Mouse (Mus musculus) thymus, postnatal 25 days (tissue): ENCODE measurements at regions not wholly inside any gene's neighbourhood (a gene's known extent, or its start where the extent isn't known, plus 50 kb on each side); places are given as distances from the start of the nearest gene placed in this dataset.

Experiments
- DNase-seq: peaks from one replicate; pipeline ENCODE4 v3.0.0; 2022

DNA sequence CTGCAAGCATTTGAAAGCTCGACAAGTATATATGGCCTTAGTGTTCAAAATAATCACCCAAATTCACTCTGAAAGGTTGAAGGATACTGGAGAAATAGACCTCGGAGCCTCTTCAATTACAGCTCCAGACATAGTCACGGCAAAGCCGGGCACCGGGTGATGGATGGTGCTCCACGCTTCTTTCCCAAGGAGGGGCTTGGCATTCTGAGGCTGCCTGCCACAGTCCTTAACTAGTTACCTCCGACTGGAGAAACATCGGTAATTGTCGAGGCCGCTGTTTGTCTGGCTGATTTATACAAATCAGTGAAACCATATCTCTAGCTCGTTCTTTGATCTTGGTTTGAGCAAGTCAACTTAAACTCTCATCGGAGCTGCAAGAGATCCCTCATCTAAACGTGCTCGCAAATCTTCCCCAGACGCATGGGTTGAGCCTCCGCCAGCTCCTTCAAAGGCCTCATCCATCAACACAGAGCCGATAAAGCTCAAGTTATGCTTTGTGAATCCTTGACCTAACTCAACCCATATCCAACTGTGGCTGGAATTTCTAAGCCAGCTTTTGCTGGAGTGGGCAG is 145.4 kb upstream of the Stx16 start:
- DNase-seq = no peak

DNA sequence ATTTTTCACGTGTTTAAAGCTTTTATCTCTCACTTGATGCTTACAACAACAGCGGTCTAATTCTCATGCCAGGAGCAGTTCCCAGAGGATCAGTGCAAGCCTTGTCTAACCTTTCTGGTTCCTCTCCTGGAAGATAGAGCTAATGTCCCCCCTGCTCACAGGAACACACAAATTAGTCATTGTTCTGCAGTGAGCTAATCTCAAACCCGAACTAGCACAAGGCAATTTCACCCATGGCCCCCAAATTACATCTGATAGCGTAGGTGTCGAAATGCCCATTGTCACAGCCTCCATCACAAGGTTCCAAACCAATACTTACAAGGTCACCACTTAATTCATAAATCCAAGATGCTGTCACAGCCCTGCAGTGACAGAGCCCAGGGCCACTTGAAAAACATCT is 140.4 kb upstream of the Stx16 start:
- DNase-seq = no peak

DNA sequence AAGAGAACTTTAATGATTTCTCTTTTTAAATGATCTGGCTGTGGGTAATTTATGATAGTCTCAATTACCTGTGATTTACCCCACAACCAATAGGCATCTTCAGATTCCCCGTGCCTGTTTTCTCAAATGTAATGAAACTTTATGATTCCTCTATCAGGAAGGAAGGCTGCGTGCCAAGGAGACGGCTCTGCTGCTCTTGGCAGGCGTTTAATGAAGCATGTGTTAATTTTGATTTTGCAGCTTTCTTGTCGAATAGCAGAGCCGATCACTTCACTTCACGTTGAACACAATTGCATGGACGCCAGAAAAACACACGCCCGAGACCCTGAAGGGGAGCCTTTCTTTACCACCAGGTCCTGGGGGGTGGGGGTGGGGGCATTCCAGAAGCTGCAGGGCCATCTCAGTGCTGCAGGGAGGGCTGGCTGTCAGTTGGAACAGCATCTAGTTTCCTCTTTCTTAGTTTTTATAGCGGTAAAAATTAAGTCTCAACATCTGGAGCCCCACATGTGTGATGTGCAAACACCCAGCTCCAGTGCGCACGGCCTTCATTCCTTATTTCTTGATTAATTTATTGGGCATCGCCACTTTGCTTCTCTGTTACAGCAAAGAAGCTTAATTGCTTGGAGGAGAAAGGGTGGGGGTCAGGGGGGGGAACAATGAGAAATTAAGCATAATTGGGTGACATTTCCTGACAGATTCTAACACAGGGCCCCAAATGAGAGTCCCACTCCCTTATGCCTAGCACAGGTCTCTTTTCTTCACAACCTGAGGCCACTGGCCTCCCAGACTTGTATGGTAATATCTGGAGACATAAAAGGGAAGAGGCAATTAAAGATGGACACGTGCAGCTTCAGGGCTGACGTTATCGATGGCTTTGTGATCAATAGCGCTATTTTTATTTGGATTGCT is 138.3 kb upstream of the Stx16 start:
- DNase-seq = no peak

DNA sequence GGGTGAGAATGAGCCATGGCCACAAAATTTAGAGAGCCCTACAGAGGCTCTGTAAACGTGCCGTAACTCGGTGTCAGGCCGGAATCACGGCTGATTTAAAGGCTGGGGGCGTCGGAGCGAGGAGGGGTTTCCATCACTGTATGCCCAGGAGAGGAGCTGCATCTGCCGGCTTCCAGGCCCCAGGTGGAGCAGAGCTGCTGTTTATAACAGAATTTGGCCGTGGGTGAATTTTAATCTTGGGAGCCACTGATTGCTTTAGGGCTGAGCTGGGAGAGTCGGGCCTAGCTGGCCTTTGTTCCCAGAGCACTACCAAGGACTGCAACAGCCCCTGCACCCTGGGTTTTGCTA is 137.7 kb upstream of the Stx16 start:
- no peak for DNase-seq

DNA sequence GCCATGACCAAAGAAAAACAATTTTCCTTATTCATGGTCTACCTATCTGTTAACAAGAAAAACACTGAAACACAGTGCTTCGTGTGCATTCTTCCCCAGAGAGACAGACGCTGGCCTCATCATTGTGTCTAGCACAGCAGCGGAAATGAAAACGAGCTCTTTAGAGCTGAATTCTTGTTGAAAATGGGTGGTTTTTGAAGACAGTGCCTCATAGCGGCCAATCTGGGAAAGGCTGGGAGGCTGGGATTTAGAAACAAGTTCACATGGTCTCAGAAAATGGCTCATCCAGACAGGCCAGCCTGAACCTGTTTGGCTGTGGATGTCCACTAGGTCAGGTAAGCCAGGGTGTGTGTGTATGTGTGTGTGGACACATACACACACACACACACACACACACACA is 130.7 kb upstream of the Stx16 start:
- DNase-seq = no peak

DNA sequence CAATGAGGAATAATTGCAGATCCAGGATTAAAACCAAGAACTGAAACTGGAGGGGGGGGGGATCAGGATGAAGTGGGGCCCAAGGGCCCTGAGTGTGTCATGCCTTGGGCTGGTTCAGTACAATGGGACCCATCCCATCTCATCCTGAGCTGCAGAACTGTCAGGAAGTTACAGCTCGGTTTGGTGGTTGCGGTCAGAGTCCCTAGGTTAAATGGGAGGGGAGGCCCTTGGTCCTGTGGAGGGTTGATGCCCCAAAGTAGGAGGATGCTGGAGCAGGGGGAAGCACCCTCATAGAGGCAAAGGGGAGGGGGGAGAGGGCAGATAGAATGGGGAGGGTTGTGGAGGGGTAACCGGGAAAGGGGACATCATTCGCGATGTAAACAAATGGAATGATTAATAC is 127.5 kb upstream of the Stx16 start:
- DNase-seq = no peak

DNA sequence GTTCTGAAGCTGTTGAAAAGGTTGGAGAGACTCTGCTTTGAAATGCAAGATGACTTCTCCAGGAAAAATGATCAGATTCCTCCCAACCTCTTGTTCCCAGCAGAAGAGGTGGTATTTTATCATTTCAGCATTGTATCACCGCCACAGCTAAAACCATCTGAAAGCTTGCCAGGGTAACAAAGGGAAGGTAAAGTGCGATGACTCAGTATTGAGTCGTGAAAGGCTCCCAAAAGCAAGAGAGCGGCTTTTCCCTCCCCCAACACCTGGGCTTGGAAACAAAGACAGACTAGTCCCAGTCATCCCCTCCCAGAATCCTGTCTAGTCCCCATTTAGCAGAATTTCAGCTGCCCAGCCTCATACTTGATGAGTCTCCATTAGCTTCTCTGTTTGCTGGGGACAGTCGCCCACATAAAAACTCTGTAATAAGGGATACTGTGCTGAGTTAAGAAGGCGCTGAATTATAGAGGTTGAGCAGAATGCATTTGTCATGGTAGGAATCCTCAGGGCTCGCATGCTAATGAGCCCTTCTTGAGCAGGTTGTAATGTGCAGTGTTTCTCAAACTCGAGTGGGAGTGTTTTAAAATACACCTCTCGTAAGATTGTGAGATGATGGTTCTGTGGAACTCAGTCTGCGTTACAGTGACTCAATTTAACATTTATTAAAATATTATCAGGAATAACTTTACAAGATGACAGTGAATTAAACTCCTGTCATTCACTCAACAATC is 125.8 kb upstream of the Stx16 start:
- no peak for DNase-seq

DNA sequence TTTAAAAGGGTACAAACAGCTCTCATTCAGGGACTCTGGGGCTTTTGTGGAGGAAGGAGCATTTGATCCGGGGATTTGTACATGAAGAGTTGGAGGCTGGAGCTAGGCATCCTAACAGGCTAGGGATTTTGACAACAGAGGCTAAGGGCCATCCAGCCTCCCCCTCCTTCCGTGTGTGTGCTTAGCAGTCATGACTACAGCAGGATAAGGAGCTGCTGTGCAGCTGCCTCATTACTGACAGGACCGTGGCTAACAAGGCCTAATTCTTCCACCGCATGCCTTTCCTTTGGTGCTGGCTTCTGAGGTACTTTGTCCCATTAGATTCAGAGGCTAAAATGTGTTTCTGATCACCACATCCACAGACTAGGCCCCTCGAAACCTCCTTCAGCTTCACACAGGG is 110.0 kb upstream of the Stx16 start:
- no peak for DNase-seq

DNA sequence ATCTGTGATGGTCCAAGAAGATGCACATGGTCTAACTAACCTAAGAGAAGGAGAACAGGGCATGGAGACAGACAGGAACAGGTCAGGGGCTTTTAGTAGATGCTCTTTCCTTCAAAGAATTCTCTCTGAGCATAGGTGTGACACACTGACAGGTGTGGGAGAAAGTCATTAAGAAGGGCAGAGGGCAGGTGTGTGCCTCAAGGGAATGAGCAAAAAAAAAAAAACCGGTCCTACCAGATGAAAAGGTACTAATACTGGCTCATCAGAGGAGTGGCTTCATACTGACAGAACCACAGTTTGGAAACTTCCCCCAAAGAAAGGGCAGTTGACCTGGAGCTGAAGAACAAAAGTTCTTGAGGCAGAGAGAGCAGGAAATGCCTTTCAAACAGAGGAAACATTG is 105.3 kb upstream of the Stx16 start:
- no peak for DNase-seq

DNA sequence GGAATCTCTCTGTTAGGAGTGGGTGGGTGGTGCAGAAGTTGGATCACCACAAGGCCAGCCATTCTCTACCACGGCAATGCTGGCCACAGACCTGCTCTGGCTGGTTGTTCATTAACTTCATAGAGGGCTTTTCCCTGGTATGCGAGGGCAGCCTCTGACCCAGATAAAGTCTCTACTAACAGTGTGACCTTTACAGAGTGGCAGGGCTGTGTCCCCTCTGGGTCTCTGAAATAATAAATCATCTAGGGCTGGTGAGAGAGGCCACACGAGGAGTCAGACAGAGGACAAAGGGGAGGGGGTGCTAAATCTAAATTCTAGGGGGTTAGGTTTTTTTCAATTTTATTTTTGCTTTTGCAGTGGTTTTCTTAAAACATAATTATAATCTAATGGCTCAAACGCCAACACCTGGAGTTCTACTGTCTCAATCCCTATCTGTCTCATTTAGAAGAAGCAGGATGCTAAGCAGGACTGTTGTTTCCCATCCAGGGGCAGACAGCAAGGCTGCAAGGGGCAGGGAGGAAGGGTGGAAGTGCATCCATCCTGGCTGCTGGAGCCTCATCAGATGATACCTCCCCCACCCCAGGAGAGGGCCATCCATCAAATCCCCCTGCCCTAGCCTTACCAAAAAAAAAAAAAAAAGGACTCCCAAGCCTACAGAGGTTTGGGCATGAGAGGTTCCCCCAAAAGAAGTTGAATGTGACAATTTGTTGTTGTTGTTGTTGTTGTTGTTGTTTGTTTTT is 99.6 kb upstream of the Stx16 start:
- DNase-seq = no peak

DNA sequence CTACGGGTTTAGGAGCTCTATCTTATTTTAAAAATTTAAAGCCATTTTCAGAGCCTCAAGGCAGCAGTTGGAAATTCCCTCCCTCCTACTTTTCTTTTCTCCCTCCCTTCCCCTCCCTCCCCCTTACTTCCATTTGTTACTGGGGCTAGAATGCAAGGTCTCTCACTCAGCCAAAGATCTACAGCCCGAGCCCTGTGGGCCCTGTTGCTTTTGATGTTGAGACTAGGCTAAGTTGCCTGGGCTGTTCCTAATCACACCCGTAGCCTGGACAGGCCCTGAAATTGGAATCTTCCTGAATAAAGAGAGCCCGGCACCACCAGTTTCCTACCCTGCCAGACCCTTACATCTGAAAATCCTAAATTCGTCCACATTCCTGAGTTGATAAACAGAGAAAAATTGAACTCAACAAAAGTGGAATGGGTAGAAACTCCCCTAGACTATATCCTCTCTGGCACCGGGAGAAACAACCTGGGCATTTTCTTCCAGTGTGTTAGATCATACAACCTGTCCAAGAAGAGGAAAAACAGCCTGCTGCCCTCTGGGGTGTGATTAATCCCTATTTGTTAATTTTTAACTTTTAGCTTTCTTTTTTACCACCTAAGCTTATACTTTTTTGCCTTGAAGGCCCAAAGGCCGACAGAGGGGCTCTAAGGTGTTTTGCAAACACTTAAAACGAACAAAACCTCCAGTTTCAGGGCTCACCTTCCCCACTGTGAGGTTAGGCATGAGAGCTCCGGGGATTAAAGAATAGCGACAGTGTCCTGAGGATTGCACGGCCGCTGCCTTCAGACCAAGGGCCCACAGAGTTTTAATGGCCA is 98.7 kb upstream of the Stx16 start:
- DNase-seq = no peak

DNA sequence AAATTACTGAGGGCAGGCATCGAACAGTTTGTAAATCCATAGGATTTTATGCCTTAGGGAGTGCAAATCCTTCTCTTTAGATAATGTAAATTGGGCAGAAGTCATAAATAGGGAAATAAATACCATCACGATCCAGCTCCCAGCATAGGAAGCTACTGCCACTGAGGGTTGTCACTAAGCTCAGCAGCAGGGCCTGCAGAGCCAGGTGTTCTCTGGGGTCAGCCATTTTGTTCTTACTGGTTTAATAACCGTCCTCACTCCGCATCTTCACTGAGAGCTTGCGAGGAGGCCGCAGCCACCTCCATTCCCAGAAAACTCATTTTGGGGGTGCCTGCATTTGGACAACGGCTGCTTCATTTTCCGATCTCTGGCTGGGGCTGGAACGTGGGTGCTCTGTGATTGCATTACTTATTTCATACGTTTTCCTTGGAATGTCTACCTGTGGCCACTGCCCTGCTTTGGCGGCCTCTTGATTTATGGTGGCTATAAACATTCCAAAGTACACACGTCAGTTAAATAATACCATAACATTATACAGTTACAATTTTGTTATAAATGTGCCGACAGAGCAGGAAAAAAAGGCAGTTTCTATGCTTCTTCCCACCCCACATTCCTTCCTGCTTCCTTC is 97.9 kb upstream of the Stx16 start:
- no peak for DNase-seq

DNA sequence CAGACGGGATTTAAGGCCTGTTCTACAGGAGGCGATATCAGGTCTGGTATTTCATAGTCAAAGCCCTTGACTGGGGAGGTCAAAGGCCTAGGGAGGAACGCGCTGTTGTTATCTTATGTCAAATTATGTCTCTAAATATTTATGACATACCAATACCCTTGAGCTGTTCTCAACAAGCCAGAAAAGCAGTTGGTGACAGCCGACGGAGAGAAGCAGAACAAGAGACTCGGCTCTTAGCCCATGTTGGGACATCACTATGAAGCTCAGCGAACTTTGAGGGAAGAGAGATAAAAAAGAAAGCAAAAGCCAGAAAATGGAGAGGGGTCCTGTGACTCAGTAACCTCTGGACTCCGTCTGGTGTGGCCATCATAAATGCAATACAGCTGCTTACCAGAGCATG is 95.1 kb upstream of the Stx16 start:
- no peak for DNase-seq

DNA sequence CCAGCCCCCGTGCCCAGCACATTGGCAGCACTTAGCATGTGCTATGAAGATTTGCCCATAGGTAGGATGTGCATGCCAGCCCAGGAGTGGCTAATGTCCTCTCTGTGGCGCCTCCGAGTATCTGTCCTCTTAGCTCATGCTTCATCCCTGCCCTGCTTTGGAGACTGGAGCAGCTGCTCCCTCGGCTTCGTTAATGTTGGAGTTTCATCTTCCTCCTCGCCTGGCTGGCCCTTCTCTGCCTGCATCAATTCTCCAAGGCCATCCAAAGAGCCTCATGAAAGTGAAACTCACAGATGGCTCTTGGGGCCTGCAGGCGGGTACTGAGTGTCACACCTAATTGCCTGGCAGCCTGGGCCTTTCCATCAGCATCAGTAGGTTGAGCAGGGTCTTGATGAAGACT is 88.6 kb upstream of the Stx16 start:
- DNase-seq = no peak

DNA sequence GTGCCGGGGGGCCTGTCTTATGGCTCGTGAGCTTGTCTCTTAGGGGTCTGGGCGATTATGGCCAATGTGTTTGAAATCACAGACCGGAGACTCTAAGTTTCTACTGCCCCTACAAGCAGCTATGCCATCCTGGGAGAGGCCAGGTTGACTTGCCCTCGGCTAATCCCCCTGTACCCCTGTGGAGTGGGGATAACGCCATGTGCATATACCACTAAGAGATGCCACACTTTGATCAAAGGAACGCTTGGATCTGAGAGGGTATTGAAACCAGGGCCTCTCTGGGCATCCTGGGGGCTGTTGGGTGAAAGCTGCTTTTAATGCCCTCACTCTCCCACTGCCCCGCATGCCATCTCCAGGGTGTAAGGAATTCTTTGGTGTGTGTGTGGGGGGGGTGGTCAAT is 88.2 kb upstream of the Stx16 start:
- no peak for DNase-seq

DNA sequence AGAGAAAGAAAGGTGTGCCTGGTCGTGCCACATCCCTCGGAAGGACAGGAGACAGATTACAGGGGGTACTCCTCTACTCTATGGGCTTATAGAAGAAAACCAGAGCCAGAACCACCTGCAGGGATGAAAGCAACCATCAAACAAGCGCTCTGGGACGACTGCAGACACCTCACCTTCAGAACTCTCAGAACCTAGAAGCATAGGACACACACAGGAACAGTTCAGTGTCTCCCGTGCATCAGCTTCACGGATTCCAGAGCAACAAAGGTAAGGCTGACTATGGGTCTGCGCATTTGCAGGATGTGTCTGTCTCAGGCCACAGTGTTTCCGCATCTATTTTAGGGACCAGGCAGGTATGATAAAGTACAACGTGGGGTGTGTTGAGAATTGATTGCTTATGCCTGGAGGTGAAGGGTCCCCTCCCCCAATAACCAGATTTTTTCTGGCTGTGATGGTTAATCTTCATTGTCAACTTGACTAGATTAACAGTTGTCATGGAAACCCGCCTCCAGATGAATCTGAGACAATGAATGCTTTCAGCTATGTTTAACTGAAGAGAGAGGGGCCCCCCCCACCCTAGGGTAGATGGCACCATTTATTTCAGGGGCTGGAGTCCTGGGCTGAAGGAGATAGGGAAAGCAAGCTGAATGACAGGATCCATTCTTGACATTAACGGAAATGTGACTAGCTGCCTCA is 87.3 kb upstream of the Stx16 start:
- no peak for DNase-seq

DNA sequence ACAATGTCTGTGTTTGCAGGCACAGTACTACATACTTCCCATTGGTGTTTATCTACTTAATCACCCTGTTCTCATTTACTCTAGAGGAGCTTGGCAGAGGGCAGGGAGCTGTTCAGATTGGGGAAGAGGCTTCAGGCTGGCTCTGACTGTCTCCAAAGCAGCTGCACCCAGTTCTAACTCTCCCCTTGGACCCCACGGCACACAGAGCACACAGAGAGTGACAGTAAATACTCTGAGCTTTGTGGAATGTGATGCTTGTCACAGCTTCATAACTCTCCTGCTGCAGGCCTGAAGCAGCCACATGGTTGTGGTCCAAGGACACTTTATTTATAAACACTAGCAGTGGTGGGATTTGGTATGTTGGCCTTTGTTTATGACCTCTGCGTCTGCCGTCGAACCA is 85.4 kb upstream of the Stx16 start:
- DNase-seq = no peak

DNA sequence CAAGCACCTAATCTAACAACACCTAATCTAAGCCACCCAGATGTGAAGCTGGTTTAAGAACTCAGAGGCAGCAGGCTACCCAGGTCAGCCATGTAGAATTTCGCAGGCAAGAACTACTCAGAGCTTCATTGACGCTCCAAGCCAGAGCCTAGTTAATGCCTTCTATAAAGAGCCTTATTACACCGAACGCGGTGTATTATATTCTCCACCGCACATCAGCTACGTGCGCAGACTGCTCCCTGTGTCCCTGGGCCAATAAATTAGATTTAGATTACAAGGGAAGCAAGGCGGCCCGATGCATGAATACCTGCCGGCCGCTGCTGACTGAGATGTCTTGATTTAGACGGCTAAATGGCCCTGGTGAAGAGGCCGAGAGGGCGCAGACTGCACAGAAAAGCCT is 84.7 kb upstream of the Stx16 start:
- no peak for DNase-seq

DNA sequence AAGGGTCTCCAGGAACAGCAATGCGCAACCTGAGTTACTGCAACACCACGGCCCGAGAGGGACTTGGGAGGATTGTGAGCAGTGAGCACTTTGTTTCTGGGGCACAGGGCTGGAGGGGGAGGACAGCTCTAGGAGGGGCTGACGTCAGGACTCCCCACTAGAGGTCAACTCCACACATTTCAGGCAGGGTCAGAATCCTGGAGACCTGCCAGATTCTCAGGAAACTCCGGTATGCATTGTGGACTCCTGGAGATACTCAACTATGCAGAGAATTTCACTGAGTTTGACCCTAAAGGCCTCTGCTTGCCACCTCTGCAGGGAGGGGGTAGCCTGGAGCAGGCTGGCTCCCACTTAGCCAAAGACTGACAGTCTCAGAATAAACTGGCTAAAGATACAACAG is 84.1 kb upstream of the Stx16 start:
- DNase-seq = no peak

DNA sequence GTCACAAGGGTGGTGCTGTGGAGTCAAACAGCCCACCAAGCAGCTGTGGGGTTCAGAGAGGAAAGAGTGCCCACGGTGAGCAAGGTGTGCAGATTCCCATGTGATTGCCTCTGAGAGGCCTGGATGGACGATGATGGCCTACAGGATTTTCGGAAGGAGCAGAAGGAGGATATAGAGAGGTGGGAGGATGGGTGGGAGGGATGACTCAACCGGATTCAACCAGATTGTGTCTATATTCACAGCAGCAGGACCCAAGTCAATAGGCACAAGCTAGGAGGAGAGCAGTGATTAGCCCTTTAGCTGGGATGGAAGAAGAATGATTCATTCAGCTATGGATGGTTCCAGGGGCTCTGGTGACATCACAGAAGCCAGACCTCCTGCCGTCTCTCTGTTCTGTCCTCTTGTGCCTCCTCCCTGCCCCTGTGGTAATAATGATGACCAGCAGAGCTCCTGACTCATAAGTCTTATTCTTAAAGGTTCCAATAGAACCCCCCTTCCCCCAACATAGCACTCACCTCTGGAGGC is 82.6 kb upstream of the Stx16 start:
- DNase-seq = no peak
